Comparison of ENCODE assay signal across 16 mouse cellular contexts in the genomic region with DNA sequence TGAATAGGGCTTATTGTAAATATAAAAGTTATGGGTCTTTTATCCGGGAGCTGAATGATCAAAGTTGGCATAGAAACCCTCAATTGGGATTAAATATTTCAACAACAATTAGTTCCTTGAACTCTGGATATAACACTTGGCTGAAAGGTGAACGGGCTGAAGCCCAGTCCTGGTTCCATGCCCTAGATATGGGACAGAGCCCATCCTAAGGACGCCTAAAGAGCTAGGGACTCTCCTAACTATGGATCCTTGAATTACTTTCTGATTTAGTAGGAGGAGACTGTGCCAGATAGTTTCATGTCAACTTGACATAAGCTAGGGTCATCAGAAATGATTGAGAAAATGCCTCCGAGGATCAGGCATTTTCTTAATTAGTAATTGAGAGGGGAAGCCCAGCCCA.
A peak's percentile ranks its signal among the peaks of the same experiment; 100 is the strongest.
DNase-seq lines count a peak whose midpoint lies in the region; ATAC-seq lines count a peak whose summit lies in the region.
"Had no signal": no experiment of that assay in that cellular context is flagged by ENCODE, and none has a peak within 500 bp of the region (broad histone marks: within the 10 kb centered on the region; RNA-seq: fewer than 3 reads in every experiment).

No protein-coding gene starts in this region.

- no peaks in the 10 kb centered on the region for H3K9me3 ChIP-seq in heart, embryonic 12.5 days (replicated peaks)
- H3K9me3 ChIP-seq in limb, embryonic 13.5 days: no peaks in the 10 kb centered on the region
- no peaks in the 10 kb centered on the region for H3K9me3 ChIP-seq in limb, embryonic 10.5 days (replicated peaks)
- H3K9me3 ChIP-seq in neural tube, embryonic 13.5 days: no peaks in the 10 kb centered on the region
- H3K9me3 ChIP-seq in neural tube, embryonic 15.5 days (replicated peaks): no peaks in the 10 kb centered on the region
- no peaks in the 10 kb centered on the region for H3K9me3 ChIP-seq in stomach, embryonic 16.5 days (replicated peaks; ENCODE audit: control insufficient read depth, low read length)
- H3K9me3 ChIP-seq: hindbrain, embryonic 12.5 days; liver, embryonic 13.5 days; midbrain, embryonic 13.5 days had no signal

- intact Hi-C loops in heart, postnatal 25 days (cut with DNase I): no loop called here

- no peak for DNase-seq in heart, postnatal 25 days (ENCODE audit: low spot score)
- no peak for DNase-seq in limb, embryonic 10.5 days (ENCODE audit: low spot score)
- no peak for DNase-seq in yolk sac, embryonic 10.5 days (ENCODE audit: low spot score)
- DNase-seq: liver, embryonic 13.5 days; thymus, postnatal 36 days had no signal

- H3K27me3 ChIP-seq in heart, embryonic 12.5 days (replicated peaks): no peaks in the 10 kb centered on the region
- H3K27me3 ChIP-seq in limb, embryonic 13.5 days: peaks cover 18% of the 10 kb centered on the region
- no peaks in the 10 kb centered on the region for H3K27me3 ChIP-seq in limb, embryonic 10.5 days (ENCODE audit: low read depth, poor library complexity, severe bottlenecking)
- H3K27me3 ChIP-seq in neural tube, embryonic 13.5 days: no peaks in the 10 kb centered on the region
- H3K27me3 ChIP-seq in neural tube, embryonic 15.5 days (replicated peaks): 0 out of 2 replicates have a peak, but pooled peaks cover 3% of the 10 kb centered on the region
- H3K27me3 ChIP-seq in stomach, embryonic 16.5 days (ENCODE audit: control insufficient read depth, insufficient read depth, low read length): no peaks in the 10 kb centered on the region
- H3K27me3 ChIP-seq: hindbrain, embryonic 12.5 days; liver, embryonic 13.5 days; megakaryocyte, embryonic 14.5 days; midbrain, embryonic 13.5 days had no signal

- H3K4me2 ChIP-seq in heart, embryonic 12.5 days: no peak overlapping the region
- H3K4me2 ChIP-seq in limb, embryonic 13.5 days (replicated peaks): no peak overlapping the region
- no peak overlapping the region for H3K4me2 ChIP-seq in neural tube, embryonic 13.5 days
- no peak overlapping the region for H3K4me2 ChIP-seq in neural tube, embryonic 15.5 days
- H3K4me2 ChIP-seq in stomach, embryonic 16.5 days (ENCODE audit: low read depth, low read length): no peak overlapping the region
- H3K4me2 ChIP-seq: hindbrain, embryonic 12.5 days; liver, embryonic 13.5 days; midbrain, embryonic 13.5 days had no signal

- no peak overlapping the region for H3K4me3 ChIP-seq in heart, embryonic 12.5 days
- no peak overlapping the region for H3K4me3 ChIP-seq in limb, embryonic 13.5 days
- no peak overlapping the region for H3K4me3 ChIP-seq in limb, embryonic 10.5 days
- no peak overlapping the region for H3K4me3 ChIP-seq in neural tube, embryonic 13.5 days
- H3K4me3 ChIP-seq in neural tube, embryonic 15.5 days (replicated peaks): no peak overlapping the region
- H3K4me3 ChIP-seq in stomach, embryonic 16.5 days (replicated peaks; ENCODE audit: low read length): no peak overlapping the region
- H3K4me3 ChIP-seq: hindbrain, embryonic 12.5 days; left cerebral cortex, adult 2 months; liver, embryonic 13.5 days; megakaryocyte, embryonic 14.5 days; midbrain, embryonic 13.5 days had no signal

- H3K36me3 ChIP-seq in heart, embryonic 12.5 days: no peaks in the 10 kb centered on the region
- H3K36me3 ChIP-seq in limb, embryonic 13.5 days: no peaks in the 10 kb centered on the region
- H3K36me3 ChIP-seq in limb, embryonic 10.5 days: no peaks in the 10 kb centered on the region
- H3K36me3 ChIP-seq in neural tube, embryonic 13.5 days: no peaks in the 10 kb centered on the region
- H3K36me3 ChIP-seq in neural tube, embryonic 15.5 days: no peaks in the 10 kb centered on the region
- H3K36me3 ChIP-seq in stomach, embryonic 16.5 days (ENCODE audit: control insufficient read depth, insufficient read depth, low read length): no peaks in the 10 kb centered on the region
- H3K36me3 ChIP-seq: hindbrain, embryonic 12.5 days; liver, embryonic 13.5 days; midbrain, embryonic 13.5 days had no signal

- peak overlapping the region; percentile 31; the same call in 1 of the 2 replicates for H3K27ac ChIP-seq in heart, embryonic 12.5 days (ENCODE audit: poor library complexity, severe bottlenecking)
- 0 out of 2 replicates have a peak overlapping the region, but pooled peaks have one; percentile 39 for H3K27ac ChIP-seq in limb, embryonic 13.5 days
- H3K27ac ChIP-seq in limb, embryonic 10.5 days: no peak overlapping the region
- H3K27ac ChIP-seq in neural tube, embryonic 13.5 days (replicated peaks): peak overlapping the region; percentile 28; the same call in 1 of the 2 replicates
- H3K27ac ChIP-seq in neural tube, embryonic 15.5 days (replicated peaks): no peak overlapping the region
- H3K27ac ChIP-seq in stomach, embryonic 16.5 days (ENCODE audit: low read length): peak overlapping the region; percentile 43
- H3K27ac ChIP-seq: hindbrain, embryonic 12.5 days; kidney, postnatal 0 days; left cerebral cortex, adult 2 months; liver, embryonic 13.5 days; midbrain, embryonic 13.5 days had no signal

- no peak for ATAC-seq in heart, embryonic 12.5 days (ENCODE audit: insufficient number of reproducible peaks, low FRiP score)
- no peak for ATAC-seq in limb, embryonic 13.5 days (ENCODE audit: low FRiP score, low read depth)
- no peak for ATAC-seq in neural tube, embryonic 13.5 days (ENCODE audit: low read depth)
- no peak for ATAC-seq in neural tube, embryonic 15.5 days (ENCODE audit: low FRiP score)
- no peak for ATAC-seq in stomach, embryonic 16.5 days (ENCODE audit: insufficient read depth, low FRiP score)

- H3K9ac ChIP-seq in heart, embryonic 12.5 days: no peak overlapping the region
- no peak overlapping the region for H3K9ac ChIP-seq in limb, embryonic 13.5 days
- H3K9ac ChIP-seq in neural tube, embryonic 13.5 days: no peak overlapping the region
- H3K9ac ChIP-seq in neural tube, embryonic 15.5 days (replicated peaks): no peak overlapping the region
- H3K9ac ChIP-seq in stomach, embryonic 16.5 days (ENCODE audit: low read length): no peak overlapping the region
- H3K9ac ChIP-seq: forebrain, postnatal 0 days; hindbrain, embryonic 12.5 days; liver, embryonic 13.5 days; midbrain, embryonic 13.5 days had no signal

- peaks cover 19% of the 10 kb centered on the region for H3K4me1 ChIP-seq in heart, embryonic 12.5 days (replicated peaks)
- peaks cover 33% of the 10 kb centered on the region for H3K4me1 ChIP-seq in limb, embryonic 13.5 days
- H3K4me1 ChIP-seq in limb, embryonic 10.5 days: peaks cover 22% of the 10 kb centered on the region
- peaks cover 17% of the 10 kb centered on the region for H3K4me1 ChIP-seq in neural tube, embryonic 13.5 days (replicated peaks)
- H3K4me1 ChIP-seq in neural tube, embryonic 15.5 days: peaks cover 5% of the 10 kb centered on the region; the same call in 1 of the 2 replicates
- peaks cover 16% of the 10 kb centered on the region for H3K4me1 ChIP-seq in stomach, embryonic 16.5 days (ENCODE audit: control insufficient read depth, insufficient read depth, low read length)
- H3K4me1 ChIP-seq: liver, embryonic 13.5 days; megakaryocyte, embryonic 14.5 days; midbrain, embryonic 13.5 days had no signal

- WGBS in heart, embryonic 12.5 days: 81% methylated on average over 4 of the region's 4 CpGs
- 70% methylated on average over 4 of the region's 4 CpGs for WGBS in limb, embryonic 13.5 days
- 81% methylated on average over 4 of the region's 4 CpGs for WGBS in limb, embryonic 10.5 days
- WGBS in neural tube, embryonic 13.5 days: 82% methylated on average over 4 of the region's 4 CpGs
- WGBS in neural tube, embryonic 15.5 days: 81% methylated on average over 4 of the region's 4 CpGs
- WGBS in stomach, embryonic 16.5 days: 74% methylated on average over 4 of the region's 4 CpGs

Comparison
In these comparisons a context has a peak if more than half of its experiments do, and no peak if none do; other contexts are left out.
1. H3K27ac ChIP-seq: peak in heart, embryonic 12.5 days (single experiment), limb, embryonic 13.5 days (single experiment), neural tube, embryonic 13.5 days (single experiment) and stomach, embryonic 16.5 days (single experiment); none in limb, embryonic 10.5 days (single experiment) and neural tube, embryonic 15.5 days (single experiment).